Mouse (Mus musculus): ENCODE data around the gene Atcay. TPM values are rescaled to one million over a fixed set of nuclear protein-coding genes. Genes with fewer than 3 reads are reported as not detected.
A peak's percentile ranks its signal among the peaks of the same experiment; 100 is the strongest.

Gene Atcay
- 0.53 and 0.60 TPM in 2 replicates for polyA plus RNA-seq (2012; rRNA removed)

- Histone ChIP-seq H3K4me3 (ENCODE audit: low read depth, low read length) (peak within 1 kb of the TSS; percentile 20), H3K36me3 (ENCODE audit: control insufficient read depth, insufficient read depth, low read length) (0 out of 2 replicates have a peak, but pooled peaks cover under 1% of the 10 kb centered on the region), H3K27ac (ENCODE audit: insufficient read depth, low read depth, low read length) (no peak within 1 kb of the TSS), H3K27me3 (ENCODE audit: control insufficient read depth, insufficient read depth, low read length) (0 out of 2 replicates have a peak, but pooled peaks cover 5% of the 10 kb centered on the region), H3K4me1 (ENCODE audit: control insufficient read depth, insufficient read depth, insufficient read length, low read length) (peaks cover 16% of the 10 kb centered on the region)
- TF ChIP-seq CTCF (IDR thresholded peaks at IDR 0.05; ENCODE audit: extremely low read depth, insufficient read length, insufficient replicate concordance, low read depth, low read length) (peak; percentile 57; the same call in 1 of the 2 replicates), POLR2A (IDR thresholded peaks at IDR 0.05; ENCODE audit: low read depth, low read length) (no peak)
- 27% methylated on average over 27 of the region's 27 CpGs for WGBS
Observed at GRCm38 (mm10) chr10:81230438-81231332, at the start of gene Atcay. Gene Atcay, minus strand, starts transcription at chr10:81230833.

GRCm38 (mm10) chr10:81279496-81279895 lies 48.9 kb upstream of the Atcay start:
- peaks cover 71% of the 10 kb centered on the region for H3K36me3 ChIP-seq (ENCODE audit: control insufficient read depth, insufficient read depth, low read length)
- no peaks in the 10 kb centered on the region; the same call in 1 of the 2 replicates for H3K4me1 ChIP-seq (ENCODE audit: control insufficient read depth, insufficient read depth, insufficient read length, low read length)
- H3K4me3 ChIP-seq (ENCODE audit: low read depth, low read length), result no peak overlapping the region
- TF ChIP-seq CTCF (IDR thresholded peaks at IDR 0.05; ENCODE audit: extremely low read depth, insufficient read length, insufficient replicate concordance, low read depth, low read length), result no peak
- no peak for TF ChIP-seq POLR2A (IDR thresholded peaks at IDR 0.05; ENCODE audit: low read depth, low read length)
- WGBS, result 65% methylated on average over 10 of the region's 10 CpGs
- H3K27me3 ChIP-seq (ENCODE audit: control insufficient read depth, insufficient read depth, low read length), result no peaks in the 10 kb centered on the region
- no peak overlapping the region for H3K27ac ChIP-seq (ENCODE audit: insufficient read depth, low read depth, low read length)

DNA sequence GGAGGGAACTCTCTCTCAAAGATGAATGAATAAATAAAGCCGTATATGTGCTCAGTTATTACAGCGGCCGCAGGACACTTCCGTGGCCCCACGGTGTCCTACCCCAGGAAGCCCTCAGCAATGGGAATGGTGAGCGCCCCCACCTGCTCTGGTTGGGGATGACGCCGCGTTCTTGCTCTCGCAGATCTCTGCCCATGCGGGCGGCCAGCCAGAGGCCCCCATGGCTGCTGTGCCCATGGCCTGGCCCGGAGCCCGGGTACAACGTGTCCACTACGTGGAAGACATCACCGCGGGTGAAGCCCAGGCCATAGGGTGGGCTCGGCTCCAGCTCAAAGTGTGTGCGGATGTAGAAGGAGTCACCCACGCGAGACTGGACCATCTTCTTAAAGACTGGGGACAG lies 47.0 kb upstream of the Atcay start:
- H3K27ac ChIP-seq (ENCODE audit: insufficient read depth, low read depth, low read length), result no peak overlapping the region
- H3K4me3 ChIP-seq (ENCODE audit: low read depth, low read length), result no peak overlapping the region
- no peak for TF ChIP-seq CTCF (IDR thresholded peaks at IDR 0.05; ENCODE audit: extremely low read depth, insufficient read length, insufficient replicate concordance, low read depth, low read length)
- TF ChIP-seq POLR2A (IDR thresholded peaks at IDR 0.05; ENCODE audit: low read depth, low read length), result no peak
- H3K27me3 ChIP-seq (ENCODE audit: control insufficient read depth, insufficient read depth, low read length), result no peaks in the 10 kb centered on the region
- H3K4me1 ChIP-seq (ENCODE audit: control insufficient read depth, insufficient read depth, insufficient read length, low read length), result no peaks in the 10 kb centered on the region; the same call in 1 of the 2 replicates
- 91% methylated on average over 22 of the region's 22 CpGs for WGBS
- H3K36me3 ChIP-seq (ENCODE audit: control insufficient read depth, insufficient read depth, low read length), result peaks cover 83% of the 10 kb centered on the region

DNA sequence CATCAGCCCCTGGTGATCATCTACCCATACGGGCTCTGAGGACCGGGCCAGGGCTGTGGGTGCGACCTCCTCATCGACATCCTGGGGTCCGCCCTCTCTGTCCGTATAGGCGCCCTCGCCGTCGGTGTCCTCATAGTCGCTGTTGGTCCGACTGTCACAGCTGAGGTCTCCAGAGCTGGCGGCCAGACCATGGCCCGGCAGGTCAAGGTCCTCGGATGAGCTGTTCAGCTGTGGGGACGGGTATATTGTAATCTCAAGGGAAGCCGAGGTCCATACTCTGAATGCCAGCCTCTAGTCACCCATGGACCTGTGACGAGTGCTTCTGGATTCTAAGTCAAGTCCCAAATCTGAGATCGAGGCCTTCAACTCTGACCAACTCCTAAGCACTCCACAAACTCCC lies 43.2 kb upstream of the Atcay start:
- Histone ChIP-seq H3K36me3 (ENCODE audit: control insufficient read depth, insufficient read depth, low read length) (peaks cover 73% of the 10 kb centered on the region), H3K27me3 (ENCODE audit: control insufficient read depth, insufficient read depth, low read length) (no peaks in the 10 kb centered on the region), H3K4me1 (ENCODE audit: control insufficient read depth, insufficient read depth, insufficient read length, low read length) (peaks cover 6% of the 10 kb centered on the region), H3K4me3 (ENCODE audit: low read depth, low read length) (no peak overlapping the region), H3K27ac (ENCODE audit: insufficient read depth, low read depth, low read length) (no peak overlapping the region)
- WGBS, result 90% methylated on average over 19 of the region's 19 CpGs
- no peak for TF ChIP-seq POLR2A (IDR thresholded peaks at IDR 0.05; ENCODE audit: low read depth, low read length)
- no peak for TF ChIP-seq CTCF (IDR thresholded peaks at IDR 0.05; ENCODE audit: extremely low read depth, insufficient read length, insufficient replicate concordance, low read depth, low read length)

GRCm38 (mm10) chr10:81272356-81272755 lies 41.7 kb upstream of the Atcay start:
- Histone ChIP-seq H3K27me3 (ENCODE audit: control insufficient read depth, insufficient read depth, low read length) (no peaks in the 10 kb centered on the region), H3K27ac (ENCODE audit: insufficient read depth, low read depth, low read length) (no peak overlapping the region), H3K36me3 (ENCODE audit: control insufficient read depth, insufficient read depth, low read length) (peaks cover 59% of the 10 kb centered on the region), H3K4me3 (ENCODE audit: low read depth, low read length) (no peak overlapping the region), H3K4me1 (ENCODE audit: control insufficient read depth, insufficient read depth, insufficient read length, low read length) (peaks cover 10% of the 10 kb centered on the region)
- WGBS, result 82% methylated on average over 21 of the region's 21 CpGs
- no peak for TF ChIP-seq POLR2A (IDR thresholded peaks at IDR 0.05; ENCODE audit: low read depth, low read length)
- no peak for TF ChIP-seq CTCF (IDR thresholded peaks at IDR 0.05; ENCODE audit: extremely low read depth, insufficient read length, insufficient replicate concordance, low read depth, low read length)

GRCm38 (mm10) chr10:81268643-81269412 lies 38.2 kb upstream of the Atcay start:
- peaks cover 35% of the 10 kb centered on the region for H3K36me3 ChIP-seq (ENCODE audit: control insufficient read depth, insufficient read depth, low read length)
- peak overlapping the region; percentile 89 for H3K4me3 ChIP-seq (ENCODE audit: low read depth, low read length)
- WGBS, result 65% methylated on average over 16 of the region's 16 CpGs
- H3K4me1 ChIP-seq (ENCODE audit: control insufficient read depth, insufficient read depth, insufficient read length, low read length), result peaks cover 12% of the 10 kb centered on the region
- TF ChIP-seq POLR2A (IDR thresholded peaks at IDR 0.05; ENCODE audit: low read depth, low read length) (no peak), CTCF (IDR thresholded peaks at IDR 0.05; ENCODE audit: extremely low read depth, insufficient read length, insufficient replicate concordance, low read depth, low read length) (no peak)
- no peaks in the 10 kb centered on the region for H3K27me3 ChIP-seq (ENCODE audit: control insufficient read depth, insufficient read depth, low read length)
- H3K27ac ChIP-seq (ENCODE audit: insufficient read depth, low read depth, low read length), result peak overlapping the region; percentile 84

Data from small intestine, adult 2 months (tissue).